Mouse (Mus musculus) brain, embryonic 14.5 days (tissue): ENCODE measurements around the gene Lrriq3.

Source experiments
- CTCF ChIP-seq: fragments of 200-500 bp; IDR thresholded peaks from 2 replicates; pipeline ENCODE4 v1.5.1; 2012; ENCODE audit warnings: inconsistent platforms, mild to moderate bottlenecking, moderate library complexity, borderline replicate concordance; ENCODE audit not compliant: insufficient read depth, insufficient read length; ENCODE audit errors: extremely low read depth
- POLR2A ChIP-seq: fragments of 200-500 bp; IDR thresholded peaks from 2 replicates; pipeline ENCODE4 v1.6.1; 2012; ENCODE audit warnings: mild to moderate bottlenecking, inconsistent platforms, borderline replicate concordance; ENCODE audit not compliant: poor library complexity, insufficient read depth, insufficient read length, severe bottlenecking; ENCODE audit errors: extremely low read depth

DNA sequence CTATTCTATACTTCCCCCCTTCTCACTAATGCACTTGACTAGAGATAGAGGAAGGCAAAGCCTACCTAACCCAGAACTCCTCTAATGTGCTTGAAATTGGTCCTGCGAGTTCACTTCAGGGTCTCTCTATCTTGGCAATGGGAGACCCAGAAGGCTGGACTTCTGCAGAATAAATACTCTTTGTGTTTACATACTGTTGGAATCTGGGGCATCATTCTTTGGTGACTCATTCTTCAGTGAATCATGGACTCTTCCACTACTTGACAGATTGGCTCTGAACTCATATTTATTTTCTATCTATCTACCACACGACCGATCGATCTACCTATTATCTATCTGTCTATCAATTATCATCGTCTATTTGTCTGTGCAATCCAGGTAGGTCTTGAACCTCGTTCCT, 1.2 kb upstream of the Lrriq3 start:
- TF ChIP-seq POLR2A = no peak
- TF ChIP-seq CTCF = no peak
